Mouse (Mus musculus): ENCODE measurements around the gene Ankrd55.

DNA sequence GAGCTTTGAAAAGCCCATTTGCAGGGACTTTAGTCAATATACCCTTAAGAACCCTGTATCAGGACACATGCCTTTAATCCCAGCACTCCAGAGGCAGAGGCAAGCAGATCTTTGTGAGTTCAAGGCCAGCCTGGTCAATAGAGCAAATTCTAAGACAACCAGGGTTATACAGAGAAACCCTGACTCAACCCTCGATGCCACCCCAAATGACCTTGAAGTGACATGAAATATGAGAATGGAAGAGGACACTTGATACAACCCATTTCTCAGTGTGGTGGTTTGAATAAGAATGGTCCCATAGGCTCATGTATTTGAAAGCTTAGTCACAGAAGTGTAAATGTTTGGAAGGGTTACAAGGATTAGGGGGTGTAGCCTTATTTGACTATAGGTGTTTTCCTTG, 121.6 kb downstream of the Ankrd55 start:
- TF ChIP-seq GATA1 (IDR thresholded peaks at IDR 0.05; ENCODE audit: low read length) (no peak), TAL1 (IDR thresholded peaks at IDR 0.05; ENCODE audit: low read length) (no peak)

Measured in erythroblast, embryonic 14.5 days (primary cell).